Mouse (Mus musculus): ENCODE data around the gene Map3k15. TPM values are rescaled to one million over a fixed set of nuclear protein-coding genes. Genes with fewer than 3 reads are reported as not detected.

Map3k15 gene
- total RNA-seq, 1 experiment from 2014 or later = 1.0 TPM

Other genes starting within 250 kb of the Map3k15 start
- 176 and 188 TPM in 2 replicates for gene Pdha1, start 150.0 kb downstream of the Map3k15 start, total RNA-seq (2017)